Mouse (Mus musculus): Measurements from ENCODE around the gene Mettl17. TPM values are rescaled to one million over a fixed set of nuclear protein-coding genes. Genes with fewer than 3 reads are reported as not detected.
"Not testable (repeated sequence)": the region's sequence is repeated elsewhere in the genome, so short reads cannot be mapped to it uniquely, and the experiment has no call there.

Gene Mettl17
- 16.8 and 25.1 TPM in 2 replicates for total RNA-seq (2017)

- ATAC-seq (replicated peaks in 1 of 2; ENCODE audit: insufficient read depth in 1 of 2, low FRiP score in 2 of 2, low TSS enrichment in 1 of 2, low read depth in 1 of 2, poor library complexity in 2 of 2, severe bottlenecking in 2 of 2): peak; percentile 97
Observed at GRCm38 (mm10) chr14:51884598-51885331, at the start of gene Mettl17. Gene Mettl17, plus strand, starts transcription at chr14:51884842.

- ATAC-seq (replicated peaks in 1 of 2; ENCODE audit: insufficient read depth in 1 of 2, low FRiP score in 2 of 2, low TSS enrichment in 1 of 2, low read depth in 1 of 2, poor library complexity in 2 of 2, severe bottlenecking in 2 of 2): 0 out of 4 replicates have a peak, but pooled peaks of 1 of the 2 experiments have one; percentile 32
Observed at GRCm38 (mm10) chr14:51838480-51838879, 46.2 kb upstream of the Mettl17 start.

GRCm38 (mm10) chr14:51842250-51842649 lies 42.4 kb upstream of the Mettl17 start:
- ATAC-seq (replicated peaks in 1 of 2; ENCODE audit: insufficient read depth in 1 of 2, low FRiP score in 2 of 2, low TSS enrichment in 1 of 2, low read depth in 1 of 2, poor library complexity in 2 of 2, severe bottlenecking in 2 of 2): no peak

- ATAC-seq (replicated peaks in 1 of 2; ENCODE audit: insufficient read depth in 1 of 2, low FRiP score in 2 of 2, low TSS enrichment in 1 of 2, low read depth in 1 of 2, poor library complexity in 2 of 2, severe bottlenecking in 2 of 2): no peak
Observed at GRCm38 (mm10) chr14:51842781-51843180, 41.9 kb upstream of the Mettl17 start.

- no peak for ATAC-seq (replicated peaks in 1 of 2; ENCODE audit: insufficient read depth in 1 of 2, low FRiP score in 2 of 2, low TSS enrichment in 1 of 2, low read depth in 1 of 2, poor library complexity in 2 of 2, severe bottlenecking in 2 of 2)
Observed at GRCm38 (mm10) chr14:51843882-51844281, 40.8 kb upstream of the Mettl17 start.

GRCm38 (mm10) chr14:51846566-51846965 lies 38.1 kb upstream of the Mettl17 start:
- ATAC-seq (replicated peaks in 1 of 2; ENCODE audit: insufficient read depth in 1 of 2, low FRiP score in 2 of 2, low TSS enrichment in 1 of 2, low read depth in 1 of 2, poor library complexity in 2 of 2, severe bottlenecking in 2 of 2): no peak

- peak; percentile 46 to 58; a peak in 2 of 4 replicates for ATAC-seq (replicated peaks in 1 of 2; ENCODE audit: insufficient read depth in 1 of 2, low FRiP score in 2 of 2, low TSS enrichment in 1 of 2, low read depth in 1 of 2, poor library complexity in 2 of 2, severe bottlenecking in 2 of 2)
Observed at GRCm38 (mm10) chr14:51851006-51851405, 33.6 kb upstream of the Mettl17 start.

- ATAC-seq (replicated peaks in 1 of 2; ENCODE audit: insufficient read depth in 1 of 2, low FRiP score in 2 of 2, low TSS enrichment in 1 of 2, low read depth in 1 of 2, poor library complexity in 2 of 2, severe bottlenecking in 2 of 2): no peak
Observed at GRCm38 (mm10) chr14:51853399-51853798, 31.2 kb upstream of the Mettl17 start, which contains the start of gene Ear6. Gene Ear6, plus strand, starts transcription at chr14:51853699.

GRCm38 (mm10) chr14:51855280-51855679 lies 29.4 kb upstream of the Mettl17 start:
- not testable (repeated sequence) for ATAC-seq (replicated peaks in 1 of 2; ENCODE audit: insufficient read depth in 1 of 2, low FRiP score in 2 of 2, low TSS enrichment in 1 of 2, low read depth in 1 of 2, poor library complexity in 2 of 2, severe bottlenecking in 2 of 2)

- ATAC-seq (replicated peaks in 1 of 2; ENCODE audit: insufficient read depth in 1 of 2, low FRiP score in 2 of 2, low TSS enrichment in 1 of 2, low read depth in 1 of 2, poor library complexity in 2 of 2, severe bottlenecking in 2 of 2): 0 out of 4 replicates have a peak, but pooled peaks of 1 of the 2 experiments have one; percentile 32
Observed at GRCm38 (mm10) chr14:51863603-51864002, 21.0 kb upstream of the Mettl17 start.

GRCm38 (mm10) chr14:51870756-51871155 lies 13.9 kb upstream of the Mettl17 start:
- ATAC-seq (replicated peaks in 1 of 2; ENCODE audit: insufficient read depth in 1 of 2, low FRiP score in 2 of 2, low TSS enrichment in 1 of 2, low read depth in 1 of 2, poor library complexity in 2 of 2, severe bottlenecking in 2 of 2): no peak

- no peak for ATAC-seq (replicated peaks in 1 of 2; ENCODE audit: insufficient read depth in 1 of 2, low FRiP score in 2 of 2, low TSS enrichment in 1 of 2, low read depth in 1 of 2, poor library complexity in 2 of 2, severe bottlenecking in 2 of 2)
Observed at GRCm38 (mm10) chr14:51871741-51872140, 12.9 kb upstream of the Mettl17 start.

GRCm38 (mm10) chr14:51877517-51877916 lies 7.1 kb upstream of the Mettl17 start:
- no peak for ATAC-seq (replicated peaks in 1 of 2; ENCODE audit: insufficient read depth in 1 of 2, low FRiP score in 2 of 2, low TSS enrichment in 1 of 2, low read depth in 1 of 2, poor library complexity in 2 of 2, severe bottlenecking in 2 of 2)

- peak; percentile 58 to 60 for ATAC-seq (replicated peaks in 1 of 2; ENCODE audit: insufficient read depth in 1 of 2, low FRiP score in 2 of 2, low TSS enrichment in 1 of 2, low read depth in 1 of 2, poor library complexity in 2 of 2, severe bottlenecking in 2 of 2)
Observed at GRCm38 (mm10) chr14:51883527-51884030, 1.1 kb upstream of the Mettl17 start.

- no peak for ATAC-seq (replicated peaks in 1 of 2; ENCODE audit: insufficient read depth in 1 of 2, low FRiP score in 2 of 2, low TSS enrichment in 1 of 2, low read depth in 1 of 2, poor library complexity in 2 of 2, severe bottlenecking in 2 of 2)
Observed at GRCm38 (mm10) chr14:51884031-51884544, 554 bp upstream of the Mettl17 start.

- no peak for ATAC-seq (replicated peaks in 1 of 2; ENCODE audit: insufficient read depth in 1 of 2, low FRiP score in 2 of 2, low TSS enrichment in 1 of 2, low read depth in 1 of 2, poor library complexity in 2 of 2, severe bottlenecking in 2 of 2)
Observed at GRCm38 (mm10) chr14:51886051-51886450, 1.4 kb downstream of the Mettl17 start.

- ATAC-seq (replicated peaks in 1 of 2; ENCODE audit: insufficient read depth in 1 of 2, low FRiP score in 2 of 2, low TSS enrichment in 1 of 2, low read depth in 1 of 2, poor library complexity in 2 of 2, severe bottlenecking in 2 of 2): no peak
Observed at GRCm38 (mm10) chr14:51889833-51890232, 5.2 kb downstream of the Mettl17 start.

- ATAC-seq (replicated peaks in 1 of 2; ENCODE audit: insufficient read depth in 1 of 2, low FRiP score in 2 of 2, low TSS enrichment in 1 of 2, low read depth in 1 of 2, poor library complexity in 2 of 2, severe bottlenecking in 2 of 2): no peak
Observed at GRCm38 (mm10) chr14:51892191-51892939, 7.7 kb downstream of the Mettl17 start, which contains the start of gene Slc39a2. Gene Slc39a2, plus strand, starts transcription at chr14:51892889.
